Mouse (Mus musculus) gastrocnemius, postnatal 25 days (tissue): Measurements from ENCODE around the gene Gpx8. TPM values are rescaled to one million over a fixed set of nuclear protein-coding genes. Genes with fewer than 3 reads are reported as not detected.

Source experiments
- DNase-seq: peaks from one replicate; pipeline ENCODE4 v3.0.0; 2022
- long read RNA-seq, 2 experiments: library from polyadenylated mRNA; stranded (forward); transcript quantifications; one replicate each; pipeline ENCODE4 v2.0.0; 2021
- total RNA-seq, 2 experiments: library from RNA; stranded (reverse); gene quantifications; 1 replicate in 1 of 2; 2 replicates in 1 of 2; pipeline ENCODE4 v1.2.3; 2021

The Gpx8 gene
- 10 to 100 TPM; 10.3 to 16.3 TPM for total RNA-seq
- long read RNA-seq, experiment 1, transcript Gpx8-201 (3 exons, 1,042 nt), result major isoform, 18 of 23 reads
- long read RNA-seq, experiment 1, partial matches to known transcripts, result 1 of 23 reads
- long read RNA-seq, experiment 1, other reads (novel, unspliced or antisense), result 2 of 23 reads
- long read RNA-seq, experiment 2, transcript Gpx8-201 (3 exons, 1,042 nt), result major isoform, 10 of 12 reads
- long read RNA-seq, experiment 2, partial matches to known transcripts, result 1 of 12 reads
- long read RNA-seq, experiment 2, other reads (novel, unspliced or antisense), result 0 of 12 reads

- peak; percentile 50 for DNase-seq
Observed at GRCm38 (mm10) chr13:113046211-113046883, at the start of gene Gpx8. TSS of gene Gpx8 (minus strand) at chr13:113046410.

GRCm38 (mm10) chr13:113094618-113095017, 48.4 kb upstream of the Gpx8 start:
- DNase-seq, result no peak

GRCm38 (mm10) chr13:113090489-113090888, 44.3 kb upstream of the Gpx8 start:
- no peak for DNase-seq

GRCm38 (mm10) chr13:113087226-113088017, 41.2 kb upstream of the Gpx8 start:
- DNase-seq, result no peak

- no peak for DNase-seq
Observed at GRCm38 (mm10) chr13:113084732-113085131, 38.5 kb upstream of the Gpx8 start.

- no peak for DNase-seq
Observed at GRCm38 (mm10) chr13:113082101-113082500, 35.9 kb upstream of the Gpx8 start.

GRCm38 (mm10) chr13:113079021-113079420, 32.8 kb upstream of the Gpx8 start:
- no peak for DNase-seq

GRCm38 (mm10) chr13:113064542-113064941, 18.3 kb upstream of the Gpx8 start:
- no peak for DNase-seq

GRCm38 (mm10) chr13:113061746-113062145, 15.5 kb upstream of the Gpx8 start:
- DNase-seq, result no peak

GRCm38 (mm10) chr13:113055826-113056225, 9.6 kb upstream of the Gpx8 start:
- DNase-seq, result no peak

- DNase-seq, result no peak
Observed at GRCm38 (mm10) chr13:113054230-113054629, 8.0 kb upstream of the Gpx8 start.

- DNase-seq, result no peak
Observed at GRCm38 (mm10) chr13:113047647-113048046, 1.4 kb upstream of the Gpx8 start.

GRCm38 (mm10) chr13:113047018-113047417, 808 bp upstream of the Gpx8 start:
- no peak for DNase-seq

GRCm38 (mm10) chr13:113045458-113046110, 626 bp downstream of the Gpx8 start:
- DNase-seq, result no peak

GRCm38 (mm10) chr13:113044876-113045275, 1.3 kb downstream of the Gpx8 start:
- DNase-seq, result no peak

GRCm38 (mm10) chr13:113035852-113036251, 10.4 kb downstream of the Gpx8 start:
- DNase-seq, result peak; percentile 32

- peak; percentile 51 for DNase-seq
Observed at GRCm38 (mm10) chr13:113034950-113035421, 11.2 kb downstream of the Gpx8 start, which contains the start of gene Cdc20b. TSS of gene Cdc20b (plus strand) at chr13:113035111.

- no peak for DNase-seq
Observed at GRCm38 (mm10) chr13:113034271-113034886, 11.8 kb downstream of the Gpx8 start.

GRCm38 (mm10) chr13:113032831-113033230, 13.4 kb downstream of the Gpx8 start:
- no peak for DNase-seq

GRCm38 (mm10) chr13:113031792-113032571, 14.2 kb downstream of the Gpx8 start:
- DNase-seq, result no peak

- DNase-seq, result no peak
Observed at GRCm38 (mm10) chr13:113031351-113031750, 14.9 kb downstream of the Gpx8 start.
